Mouse (Mus musculus): ENCODE data around the gene Gprc5d.

Gprc5d gene

GRCm38 (mm10) chr6:135118183-135118582 lies at the start of gene Gprc5d:
Gene Gprc5d, minus strand, starts transcription at chr6:135118283.
- no peak for DNase-seq

- no peak for DNase-seq
Observed at GRCm38 (mm10) chr6:135166712-135167111, 48.6 kb upstream of the Gprc5d start.

- DNase-seq, result no peak
Observed at GRCm38 (mm10) chr6:135166262-135166661, 48.2 kb upstream of the Gprc5d start.

- DNase-seq, result no peak
Observed at GRCm38 (mm10) chr6:135165706-135166105, 47.6 kb upstream of the Gprc5d start.

GRCm38 (mm10) chr6:135165191-135165590 lies 47.1 kb upstream of the Gprc5d start:
- DNase-seq, result no peak

- no peak for DNase-seq
Observed at GRCm38 (mm10) chr6:135162861-135163260, 44.8 kb upstream of the Gprc5d start.

GRCm38 (mm10) chr6:135162311-135162710 lies 44.2 kb upstream of the Gprc5d start:
- DNase-seq, result no peak

GRCm38 (mm10) chr6:135161356-135161755 lies 43.3 kb upstream of the Gprc5d start:
- no peak for DNase-seq

GRCm38 (mm10) chr6:135158509-135158908 lies 40.4 kb upstream of the Gprc5d start:
- DNase-seq, result no peak

GRCm38 (mm10) chr6:135157496-135157895 lies 39.4 kb upstream of the Gprc5d start:
- DNase-seq, result no peak

GRCm38 (mm10) chr6:135156597-135156996 lies 38.5 kb upstream of the Gprc5d start:
- no peak for DNase-seq

- no peak for DNase-seq
Observed at GRCm38 (mm10) chr6:135153719-135154118, 35.6 kb upstream of the Gprc5d start.

- no peak for DNase-seq
Observed at GRCm38 (mm10) chr6:135150311-135150710, 32.2 kb upstream of the Gprc5d start.

GRCm38 (mm10) chr6:135149722-135150121 lies 31.6 kb upstream of the Gprc5d start:
- DNase-seq, result no peak

GRCm38 (mm10) chr6:135149175-135149574 lies 31.1 kb upstream of the Gprc5d start:
- no peak for DNase-seq

- DNase-seq, result no peak
Observed at GRCm38 (mm10) chr6:135148506-135148905, 30.4 kb upstream of the Gprc5d start.

- DNase-seq, result no peak
Observed at GRCm38 (mm10) chr6:135145976-135146375, 27.9 kb upstream of the Gprc5d start.

GRCm38 (mm10) chr6:135144516-135144915 lies 26.4 kb upstream of the Gprc5d start:
- no peak for DNase-seq

GRCm38 (mm10) chr6:135143151-135143550 lies 25.1 kb upstream of the Gprc5d start:
- DNase-seq, result no peak

- no peak for DNase-seq
Observed at GRCm38 (mm10) chr6:135141451-135142147, 23.5 kb upstream of the Gprc5d start.

- DNase-seq, result no peak
Observed at GRCm38 (mm10) chr6:135138746-135139145, 20.7 kb upstream of the Gprc5d start.

GRCm38 (mm10) chr6:135138207-135138606 lies 20.1 kb upstream of the Gprc5d start:
- no peak for DNase-seq

GRCm38 (mm10) chr6:135137736-135138135 lies 19.7 kb upstream of the Gprc5d start:
- DNase-seq, result no peak

GRCm38 (mm10) chr6:135136439-135137161 lies 18.5 kb upstream of the Gprc5d start:
- DNase-seq, result no peak
